Mouse (Mus musculus) liver, postnatal 0 days (tissue): ENCODE results near the gene Smim7.

Experiments used
- CTCF ChIP-seq: sonication (generic); IDR thresholded peaks from 2 replicates; pipeline ENCODE4 v1.5.1; 2016; ENCODE audit warnings: antibody characterized with exemption, low read depth
- EP300 ChIP-seq: IDR thresholded peaks from 2 replicates; pipeline ENCODE4 v1.6.1; 2016; ENCODE audit warnings: antibody characterized with exemption, low read depth, mild to moderate bottlenecking

DNA sequence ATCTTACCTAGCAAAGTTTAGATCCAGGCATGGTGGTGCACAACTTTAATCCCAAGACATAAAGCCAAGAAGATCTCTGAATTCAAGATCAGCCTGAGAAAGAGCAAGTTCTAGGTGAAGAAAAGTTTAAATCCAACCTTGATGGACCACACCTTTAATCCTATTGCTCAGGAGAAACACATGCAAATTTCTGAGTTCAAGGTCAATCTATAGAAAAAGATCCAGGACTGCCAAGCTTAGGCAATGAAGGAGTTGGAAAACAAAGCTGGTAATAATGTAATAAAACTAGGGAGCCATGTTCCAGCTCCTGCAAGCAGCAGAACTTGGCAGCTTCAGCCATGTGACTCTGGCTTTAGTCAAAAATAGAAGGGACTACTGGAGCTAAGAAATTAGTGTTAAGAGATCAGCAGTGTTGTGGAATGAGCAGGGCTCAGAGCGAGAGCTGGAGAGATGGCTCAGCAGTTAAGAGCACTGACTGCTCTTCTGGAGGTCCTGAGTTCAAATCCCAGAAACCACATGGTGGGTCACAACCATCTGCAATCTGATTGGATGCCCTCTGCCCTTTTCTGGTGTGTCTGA is 9.7 kb downstream of the Smim7 start:
- no peak for TF ChIP-seq EP300
- TF ChIP-seq CTCF = no peak
